Mouse (Mus musculus): Measurements from ENCODE around the gene Lgr5.

The Lgr5 gene

DNA sequence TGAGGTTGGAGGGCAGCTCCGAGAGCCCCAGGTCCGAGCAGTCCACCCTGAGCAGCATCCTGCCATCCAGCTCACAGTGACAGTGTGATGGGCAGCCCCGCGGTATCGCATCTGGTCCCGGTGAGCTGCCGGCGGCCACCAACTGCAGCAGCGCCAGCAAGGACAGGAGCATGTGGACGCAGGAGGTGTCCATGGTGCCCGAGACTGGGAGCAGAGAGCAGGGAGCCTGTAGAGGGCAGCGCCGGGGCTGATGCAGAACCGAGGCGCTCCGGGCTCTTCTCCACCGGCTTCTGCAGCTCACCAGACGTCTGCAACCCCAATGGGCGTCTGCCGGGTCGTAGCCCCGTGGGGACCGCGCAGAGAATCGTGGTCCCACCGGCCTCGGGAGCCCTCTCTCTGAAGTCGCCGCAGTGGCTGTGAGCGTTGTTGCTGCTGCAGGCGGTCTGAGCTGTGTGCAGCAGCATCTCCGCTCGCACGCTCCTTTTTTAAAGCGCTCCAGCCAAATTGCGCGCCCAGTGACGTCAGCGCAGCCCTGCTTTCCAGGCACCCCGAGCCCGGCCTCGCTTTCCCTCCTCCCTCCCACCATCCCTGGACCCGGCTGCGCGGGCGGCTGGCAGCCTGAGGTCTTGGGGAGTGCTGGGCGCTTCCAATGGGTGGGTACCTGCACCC, at the start of gene Lgr5:
Lgr5 (minus strand) TSS at position 480 of the 669 bp plus-strand sequence.
- peak; percentile 16 for DNase-seq

DNA sequence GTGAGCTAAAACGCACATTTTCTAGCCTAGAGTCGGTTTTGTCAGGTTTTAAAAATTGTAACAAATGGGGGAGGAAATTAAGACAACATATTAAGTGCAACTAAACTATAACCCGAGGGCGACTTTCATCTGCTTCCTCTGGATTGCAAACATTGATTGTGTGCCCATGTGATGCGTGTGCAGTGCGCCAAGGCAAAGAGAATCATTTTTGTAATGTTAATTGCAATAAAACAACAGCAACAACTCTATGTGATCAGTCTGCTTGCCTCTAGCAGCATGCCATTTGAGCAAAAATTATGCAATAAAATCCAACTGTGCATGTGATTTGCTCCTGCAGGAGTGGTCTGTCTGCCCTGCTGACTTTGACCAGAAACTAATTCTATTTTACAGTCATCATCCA, 39.1 kb upstream of the Lgr5 start:
- DNase-seq: no peak

DNA sequence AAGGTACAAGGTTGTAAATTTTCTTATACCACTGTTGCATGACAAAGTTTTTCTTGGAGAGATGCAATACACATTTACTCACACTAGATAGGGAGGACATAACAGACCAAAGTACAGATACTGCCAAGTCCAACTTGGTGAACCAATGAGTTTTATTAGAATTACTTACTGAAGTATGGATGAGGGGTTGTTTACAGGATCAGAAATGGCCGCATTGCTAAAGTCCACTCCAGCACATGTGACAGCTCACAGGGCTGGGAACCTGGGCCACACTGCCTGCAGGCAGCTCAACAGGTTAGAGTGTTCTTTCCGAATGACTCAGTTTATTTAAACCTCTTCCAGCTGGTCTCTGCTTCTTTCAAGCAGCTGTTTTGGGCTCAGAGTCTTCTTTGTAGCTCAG, 37.4 kb upstream of the Lgr5 start:
- DNase-seq: no peak

DNA sequence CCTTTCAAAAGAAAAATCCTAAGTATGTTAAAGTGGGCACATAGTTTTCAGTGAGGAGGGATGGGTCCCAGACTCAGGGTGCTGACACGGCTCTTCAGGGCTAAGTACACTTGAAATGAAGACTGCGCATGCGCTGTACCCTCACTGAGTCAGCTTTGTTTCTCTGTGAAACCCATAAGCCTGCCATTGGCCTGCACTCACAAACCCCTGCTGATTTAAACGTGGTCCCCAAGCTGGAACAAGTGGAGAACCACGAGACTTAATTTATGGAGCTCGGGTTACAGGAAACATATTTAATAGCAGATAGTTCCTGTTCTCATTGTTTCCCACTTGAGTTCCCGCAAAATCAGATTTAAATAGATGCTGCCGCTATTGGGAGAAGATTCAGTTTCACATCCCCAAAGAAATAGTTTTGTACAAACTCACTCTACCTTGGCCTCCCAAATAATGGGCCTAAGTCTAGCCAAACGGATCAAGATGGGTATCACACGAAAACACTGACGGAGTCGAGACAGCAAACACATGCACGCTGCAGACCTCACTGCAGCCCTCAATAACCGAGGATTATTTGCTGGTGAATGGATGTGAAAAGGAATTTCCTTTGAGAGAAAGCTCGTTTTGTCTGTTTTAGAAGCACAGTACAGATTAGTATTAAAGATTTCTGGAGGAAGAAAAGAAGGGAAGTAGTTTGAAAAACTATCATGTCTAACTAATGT, 36.5 kb upstream of the Lgr5 start:
- no peak for DNase-seq

DNA sequence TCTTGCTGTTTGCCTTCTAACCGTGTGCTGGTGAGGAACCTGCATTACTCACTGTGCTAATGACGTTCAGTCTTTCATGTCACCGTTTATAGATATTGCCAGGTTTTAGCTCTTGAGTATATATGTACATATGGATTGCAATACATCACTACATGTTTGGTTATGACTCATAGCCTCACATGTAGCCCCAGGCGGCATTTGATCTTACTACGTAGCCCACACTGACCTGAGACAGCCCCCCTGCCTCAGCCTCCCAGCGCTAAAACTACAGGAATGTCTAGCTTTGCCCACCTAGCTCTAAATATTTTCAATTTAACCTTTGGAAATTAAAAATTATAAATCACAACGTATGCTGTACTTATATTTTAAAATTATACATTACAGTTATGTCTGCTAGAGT, 35.9 kb upstream of the Lgr5 start:
- DNase-seq: no peak

DNA sequence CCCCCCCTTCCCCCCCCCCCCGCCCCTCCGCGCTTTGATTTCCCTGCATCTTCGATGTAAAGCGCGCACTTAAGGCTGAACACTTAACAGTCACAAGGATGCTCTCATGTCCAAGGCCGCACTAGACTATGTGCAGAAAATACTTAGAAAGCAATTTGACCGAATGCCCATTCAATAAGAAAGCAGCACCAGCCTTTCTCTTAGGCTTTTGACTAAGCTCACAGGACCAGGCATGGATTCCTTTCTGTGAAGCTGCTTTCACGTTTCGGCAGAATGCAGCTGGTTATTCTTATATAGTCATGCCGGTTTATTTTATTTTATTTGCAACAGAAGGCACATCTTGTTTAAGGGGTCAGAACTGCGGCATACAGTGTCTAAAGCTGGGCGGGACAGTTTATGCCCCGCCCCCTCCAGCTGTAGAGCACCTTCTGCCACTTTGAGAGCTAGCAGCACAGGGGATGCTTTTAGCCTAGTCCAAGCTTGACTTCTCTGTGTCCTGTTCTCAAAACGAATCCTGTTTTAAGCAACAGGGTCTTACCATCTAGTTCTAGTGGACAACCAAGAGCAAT, 30.8 kb upstream of the Lgr5 start:
- no peak for DNase-seq

DNA sequence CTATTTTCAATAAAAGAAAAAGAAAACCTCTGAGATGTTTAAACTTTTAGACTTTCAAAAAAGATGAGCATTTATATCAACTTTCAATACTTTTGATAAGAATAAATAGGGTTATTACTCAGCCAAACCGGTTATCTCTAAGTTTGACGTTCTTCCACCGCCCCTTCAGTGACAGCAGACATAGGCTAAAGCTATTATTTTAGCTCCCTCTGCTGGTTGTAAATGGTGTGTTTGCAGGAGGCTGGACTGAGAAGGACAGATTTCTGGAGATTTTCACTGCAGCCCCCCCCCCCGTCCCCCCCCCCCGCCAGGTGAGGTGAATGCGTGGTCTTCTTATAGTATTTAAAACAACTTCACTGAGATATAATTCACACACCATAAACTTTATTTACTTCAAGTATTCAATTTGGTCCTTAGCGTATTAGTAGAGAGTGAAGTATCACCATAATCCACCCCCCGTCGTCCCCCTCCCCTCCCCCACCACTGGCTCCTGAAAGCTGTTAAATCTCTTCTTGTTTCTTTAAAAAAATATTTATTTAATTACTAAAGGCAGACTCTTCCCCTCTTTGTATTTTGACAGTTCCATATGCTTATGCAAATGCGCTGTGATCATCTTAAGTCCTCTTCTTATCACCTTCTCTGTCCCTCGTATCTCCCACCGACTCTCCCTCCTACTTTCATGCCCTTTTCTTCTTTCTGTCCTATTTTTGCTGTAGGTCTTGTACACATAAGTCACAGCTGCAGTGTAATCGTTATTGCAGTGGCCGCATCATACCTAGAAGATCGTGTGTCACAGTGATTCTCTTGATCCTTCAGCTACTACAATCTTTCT, 30.1 kb upstream of the Lgr5 start:
- no peak for DNase-seq

DNA sequence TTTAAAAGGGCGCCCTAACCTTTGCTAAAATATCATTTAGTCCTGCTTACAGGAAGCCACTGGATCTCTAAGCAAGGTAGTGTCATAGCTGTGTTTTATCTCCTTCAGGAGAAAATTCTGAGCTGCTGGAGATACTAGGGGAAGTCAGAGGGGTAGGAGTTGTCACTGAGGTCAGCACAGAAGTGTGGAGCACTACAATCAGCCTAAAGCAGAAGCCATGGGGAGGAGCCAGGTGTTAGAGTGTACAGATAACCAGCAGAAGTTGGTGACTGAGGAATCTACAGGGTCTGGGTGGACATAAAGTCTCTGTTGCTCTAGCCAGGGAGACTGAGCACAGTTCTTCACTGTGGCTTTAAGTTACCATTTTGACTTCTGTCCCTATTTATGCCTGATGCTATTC, 8.2 kb upstream of the Lgr5 start:
- DNase-seq: no peak

DNA sequence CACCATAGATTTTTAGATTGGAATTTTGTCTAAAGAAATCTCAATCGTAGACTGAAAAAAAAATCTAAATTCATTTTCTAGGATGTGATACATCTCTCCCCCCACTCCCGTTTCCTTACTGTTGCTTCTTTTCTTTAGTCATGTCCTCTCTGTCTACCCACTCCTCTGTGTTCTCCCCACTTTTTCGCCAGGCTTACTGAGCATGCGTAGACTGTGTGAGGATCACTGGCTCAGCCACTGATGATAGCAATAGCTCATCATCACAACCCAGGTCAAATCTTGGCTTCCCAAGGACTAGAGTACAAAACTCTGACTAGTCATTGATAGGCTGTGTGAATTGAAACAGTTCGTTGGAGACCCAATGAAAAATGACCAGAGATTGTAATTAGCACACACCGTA, 6.1 kb upstream of the Lgr5 start:
- DNase-seq: no peak

DNA sequence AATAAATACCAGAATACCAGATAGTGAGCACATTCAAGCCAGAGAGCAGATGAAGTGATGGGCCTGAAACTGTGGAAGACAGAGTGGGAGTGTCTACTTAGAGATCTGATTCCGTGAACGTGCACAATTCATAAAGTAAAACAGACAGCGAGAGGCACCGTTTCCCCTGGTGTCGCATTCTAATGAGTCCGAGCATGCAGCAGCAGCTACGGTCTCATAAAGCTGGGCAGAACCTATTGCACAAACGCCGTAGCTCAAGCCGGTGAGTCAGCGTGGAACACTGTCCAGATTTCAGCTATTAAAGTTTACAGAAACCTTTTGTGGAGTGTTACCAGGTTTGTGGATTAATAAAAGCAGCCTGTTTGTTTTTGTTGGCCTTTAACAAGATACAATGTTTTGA, 5.6 kb upstream of the Lgr5 start:
- no peak for DNase-seq

DNA sequence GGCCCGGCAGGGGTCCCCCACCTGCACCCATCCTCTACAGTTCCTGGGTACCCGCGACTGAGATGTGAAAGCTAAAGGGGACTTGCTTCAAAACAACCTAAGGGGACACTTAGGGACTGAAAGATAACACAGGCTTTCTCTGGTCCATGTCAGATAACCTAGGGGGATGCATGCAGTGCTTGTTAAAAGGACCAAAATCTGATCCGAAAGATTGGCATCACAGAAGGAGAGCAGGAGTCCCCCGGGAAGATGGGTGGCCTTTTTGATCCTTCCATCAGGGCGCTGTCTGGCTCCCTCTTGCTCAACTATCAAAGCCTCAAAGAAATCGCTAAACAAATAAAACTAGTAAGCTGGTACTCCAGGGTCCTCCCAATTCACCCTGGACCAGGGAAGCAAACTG, 399 bp upstream of the Lgr5 start:
- no peak for DNase-seq

DNA sequence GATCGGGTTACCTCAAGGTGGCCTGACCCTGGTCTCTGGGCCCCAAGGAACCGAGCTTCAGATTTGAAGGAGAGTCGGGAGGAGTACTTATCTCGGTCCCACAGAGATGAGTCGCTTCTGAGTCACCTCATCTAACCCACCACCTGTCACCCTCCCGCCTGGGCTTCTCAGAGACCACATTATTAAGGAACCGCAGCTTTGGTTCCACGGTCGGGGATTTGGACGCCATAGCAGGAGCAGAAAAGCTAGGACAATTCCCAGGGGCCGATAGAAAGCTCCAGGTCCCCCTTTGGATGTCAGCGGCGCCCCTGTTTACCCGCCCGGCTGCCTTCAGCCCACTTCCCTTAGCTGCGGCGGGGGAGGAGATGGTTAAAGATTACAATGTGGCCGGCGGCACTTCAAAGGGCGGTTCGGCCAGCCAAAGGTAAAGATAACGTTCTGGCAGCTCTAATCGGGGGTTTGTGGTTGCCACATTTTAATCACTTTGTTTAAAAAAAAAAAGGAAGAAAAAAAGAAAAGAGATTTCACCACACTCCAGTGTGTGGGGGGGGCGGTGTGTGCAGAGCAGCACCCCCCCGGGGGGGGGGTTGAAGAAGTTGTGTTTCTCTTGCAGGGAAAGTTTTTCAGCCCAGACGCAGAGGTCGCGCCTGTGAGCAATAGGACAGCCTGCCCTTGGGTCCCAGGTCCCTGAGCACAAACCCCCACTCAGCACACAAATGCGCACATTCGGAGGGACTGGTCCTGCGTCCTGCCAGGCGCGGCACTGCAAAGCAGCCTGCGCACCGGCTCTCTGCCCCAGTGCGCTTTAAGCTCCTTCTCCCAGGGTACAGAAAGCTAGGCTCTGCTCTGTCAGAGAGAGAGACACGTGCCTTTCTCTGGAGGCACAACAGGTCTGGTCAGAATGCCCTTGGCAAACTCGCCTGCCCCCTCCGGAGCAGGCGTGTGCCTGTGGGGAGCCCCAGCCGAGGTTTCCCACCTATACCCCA, 1.0 kb downstream of the Lgr5 start:
- no peak for DNase-seq

DNA sequence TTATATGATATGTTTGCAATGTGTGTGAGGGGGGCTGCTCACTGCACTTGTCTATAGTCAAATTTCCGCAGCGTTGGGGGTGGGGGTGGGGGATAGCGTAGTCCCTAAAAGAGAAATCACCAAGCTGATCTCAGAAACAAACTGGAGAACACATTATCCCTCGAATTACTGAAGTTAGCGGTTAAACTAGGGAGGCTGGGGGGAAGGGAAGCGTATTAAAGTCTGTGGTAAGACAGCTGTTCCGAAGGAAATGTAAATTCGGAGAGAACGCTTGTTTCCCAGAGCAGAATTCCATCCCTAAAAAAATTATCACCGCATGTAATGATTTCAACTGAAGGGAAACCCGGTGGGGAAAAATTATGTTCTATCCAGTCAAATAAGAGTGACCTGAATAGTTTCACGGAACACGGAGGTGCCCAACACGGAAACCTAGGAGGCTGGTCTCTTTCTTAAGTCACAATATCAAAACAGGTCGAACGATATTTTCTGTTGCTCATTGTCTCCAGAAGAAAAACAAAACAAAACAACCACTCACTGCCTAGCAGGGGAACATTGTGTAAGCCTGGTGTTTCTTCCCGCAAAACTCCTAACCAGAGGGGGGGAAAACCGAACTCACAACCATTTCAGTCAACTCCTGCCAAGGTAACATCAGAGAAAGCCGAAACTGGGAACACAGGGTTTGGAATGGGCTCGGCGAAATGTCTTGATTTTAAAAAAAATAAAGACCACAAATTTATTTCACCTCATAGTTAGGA, 1.9 kb downstream of the Lgr5 start:
- DNase-seq: no peak

DNA sequence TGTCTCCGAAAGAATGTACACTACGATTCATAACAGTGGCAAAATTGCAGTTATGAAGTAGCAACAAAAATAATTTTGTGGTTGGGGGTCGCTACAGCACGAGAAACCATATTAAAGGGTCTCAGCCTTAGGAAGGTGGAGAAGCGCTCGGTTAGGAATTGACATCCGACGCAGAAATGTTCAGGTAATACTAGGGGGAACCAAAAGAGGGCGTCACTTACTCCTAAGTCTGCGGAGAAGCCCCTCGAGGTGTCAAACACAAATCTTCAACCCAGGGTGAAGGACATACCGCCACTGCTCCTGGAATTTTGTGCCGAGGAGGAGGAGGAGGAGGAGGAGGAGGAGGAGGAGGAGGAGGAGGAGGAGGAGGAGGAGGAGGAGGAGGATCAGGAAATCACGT, 2.9 kb downstream of the Lgr5 start:
- DNase-seq: no peak

DNA sequence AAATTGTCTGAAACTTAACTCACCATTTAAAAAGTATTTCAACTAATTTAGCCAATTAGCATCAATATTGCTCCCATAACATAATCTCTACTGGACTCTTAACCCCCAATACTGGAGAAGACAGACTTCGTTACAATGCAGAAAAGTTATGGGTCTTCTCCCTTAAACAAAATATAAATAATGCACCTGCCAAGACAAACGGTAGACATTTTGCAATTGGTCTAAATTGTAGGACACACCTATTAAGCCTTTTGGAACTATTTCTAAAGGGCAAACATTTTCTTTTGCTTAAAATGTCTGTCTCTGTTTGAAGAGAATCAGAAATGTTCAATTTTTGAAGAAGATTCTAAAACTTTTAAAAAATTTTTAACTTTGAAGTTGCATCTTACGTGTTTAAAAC, 4.5 kb downstream of the Lgr5 start:
- no peak for DNase-seq

DNA sequence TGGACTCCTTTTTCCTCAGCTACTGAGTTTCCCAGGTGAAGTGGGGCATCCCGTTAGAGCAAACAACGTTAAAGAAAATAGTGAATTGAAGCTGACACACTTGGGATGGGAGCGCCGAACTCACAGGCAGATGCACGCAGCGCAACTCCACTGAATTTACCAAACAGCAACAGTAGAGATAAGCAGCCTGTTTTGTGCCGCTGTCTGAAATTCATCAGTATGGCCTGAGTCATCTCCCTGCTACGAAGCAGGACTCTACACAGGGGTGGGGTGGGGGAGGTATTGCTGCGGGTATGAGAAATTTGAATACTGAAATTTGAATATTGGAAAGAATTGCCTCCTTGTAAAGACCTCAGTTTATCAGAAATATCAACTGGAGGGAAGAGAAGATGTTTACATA, 5.6 kb downstream of the Lgr5 start:
- DNase-seq: no peak

DNA sequence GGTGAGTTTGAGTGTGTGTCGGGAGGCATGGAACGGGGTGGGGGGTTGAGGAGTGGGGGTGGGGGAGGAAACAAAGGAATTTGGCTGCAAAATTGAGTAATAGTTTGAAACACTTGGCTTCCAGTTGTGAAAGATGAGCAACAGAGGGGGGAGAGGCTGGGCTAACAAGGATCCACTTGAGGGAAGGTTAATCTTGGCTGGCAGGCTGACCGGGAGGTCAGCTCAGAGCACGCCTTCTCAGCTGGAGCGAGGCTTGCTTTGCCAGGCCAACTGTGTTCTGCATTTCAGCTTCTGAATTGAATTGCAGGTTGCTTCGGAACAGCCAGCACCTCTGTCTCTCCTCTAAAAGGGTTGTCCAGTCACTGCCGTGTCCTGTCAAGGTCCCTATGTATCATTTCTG, 8.1 kb downstream of the Lgr5 start:
- no peak for DNase-seq

DNA sequence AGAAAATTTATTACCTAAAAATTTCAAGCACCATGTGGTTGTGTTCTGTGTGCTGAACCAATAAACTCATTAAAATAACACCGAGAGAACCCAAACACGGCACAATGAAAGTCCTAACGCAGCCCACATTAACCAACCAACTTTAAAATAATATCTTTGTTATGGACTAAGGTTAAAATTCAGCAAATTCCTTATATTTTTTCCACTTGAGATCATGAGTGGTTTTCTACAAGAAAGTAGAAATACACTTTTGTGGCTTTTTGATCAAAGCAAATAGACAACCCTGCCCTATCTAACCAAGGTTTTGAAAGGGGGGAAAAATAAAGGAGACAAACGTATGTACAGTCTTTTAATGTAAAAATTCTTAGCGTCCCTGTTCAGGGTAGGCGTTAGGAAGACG, 8.5 kb downstream of the Lgr5 start:
- DNase-seq: no peak

DNA sequence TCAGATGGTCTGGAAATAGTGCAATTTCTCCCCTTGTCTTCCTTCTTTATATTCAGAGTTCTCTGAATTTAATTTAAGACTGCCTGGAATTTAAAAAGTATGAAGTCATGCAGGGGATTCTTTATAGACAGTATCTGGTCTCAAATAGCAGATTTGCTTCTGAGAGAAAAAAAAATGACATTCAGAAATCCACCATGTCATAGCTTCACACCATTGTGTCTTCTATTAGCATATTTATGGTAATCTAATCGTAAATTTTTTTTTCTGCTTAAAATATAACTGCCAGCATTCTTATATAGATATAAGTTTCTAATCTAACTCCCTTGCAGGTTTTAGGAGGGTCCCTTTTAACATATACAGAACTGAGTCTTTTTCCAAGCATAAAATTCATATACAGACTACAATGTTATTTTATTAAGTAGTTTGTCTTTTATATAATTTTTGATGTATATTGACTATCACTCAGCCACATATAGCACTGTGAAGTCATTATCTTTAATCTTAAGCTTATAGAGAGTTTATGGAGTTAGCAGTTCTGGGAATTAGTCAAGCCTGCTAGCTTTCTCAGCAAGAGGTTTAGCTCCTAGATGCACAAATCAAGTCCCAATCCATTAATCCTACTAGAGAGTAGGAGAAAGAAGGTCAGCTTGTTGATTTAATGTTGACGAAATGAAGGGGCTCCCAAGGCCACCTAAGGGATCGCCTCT, 15.7 kb downstream of the Lgr5 start:
- DNase-seq: no peak

DNA sequence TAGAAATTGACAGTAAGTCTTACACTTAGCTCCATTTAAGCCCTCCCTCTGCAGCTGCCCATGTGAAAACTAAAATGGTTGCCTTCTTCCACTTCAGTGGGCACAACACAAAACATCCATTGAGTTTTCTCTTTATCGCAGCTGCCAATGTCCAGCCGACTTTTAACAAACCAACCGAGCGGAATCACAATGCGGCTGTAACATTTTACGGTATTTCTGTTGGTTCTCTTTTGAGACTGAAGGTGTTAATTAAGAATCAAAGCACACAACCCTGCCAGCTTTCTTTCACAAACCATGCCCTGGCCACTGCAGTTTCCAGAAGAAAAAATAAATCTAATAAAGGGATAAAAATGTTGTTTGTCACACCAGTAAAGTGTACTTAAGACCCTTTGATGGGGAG, 16.3 kb downstream of the Lgr5 start:
- DNase-seq: no peak

DNA sequence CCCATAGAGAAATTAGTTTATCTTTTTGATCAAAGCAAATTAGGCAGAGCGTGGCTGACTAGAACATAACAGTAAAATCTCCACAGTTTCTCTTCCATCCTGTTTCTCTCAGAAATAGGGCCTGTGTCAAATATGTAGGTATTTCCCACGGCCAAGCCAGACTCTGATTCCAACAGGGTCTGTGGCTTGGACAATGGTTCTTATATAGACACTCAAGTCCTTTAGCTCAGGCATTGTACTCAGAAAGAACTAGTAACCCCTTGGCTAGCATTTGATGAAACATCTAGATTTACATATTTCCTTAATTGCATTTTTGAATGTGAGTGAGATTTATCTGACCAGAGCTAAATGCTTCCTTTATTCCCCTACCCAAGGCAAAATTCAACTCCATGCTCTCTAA, 17.0 kb downstream of the Lgr5 start:
- no peak for DNase-seq

Measured in kidney, adult 11 months (tissue).